Mouse (Mus musculus) liver, embryonic 11.5 days (tissue): ENCODE results near the gene Arl5b. TPM values are rescaled to one million over a fixed set of nuclear protein-coding genes. Genes with fewer than 3 reads are reported as not detected.

Experiments used
- ATAC-seq: fragments of 200-750 bp; cut with Nextera tagmentation; replicated peaks from 2 replicates; pipeline ENCODE4 v1.8.0; 2017; ENCODE audit warnings: moderate number of reproducible peaks, mild to moderate bottlenecking, moderate TSS enrichment, moderate library complexity; ENCODE audit not compliant: low FRiP score
- DNase-seq: peaks from one replicate; pipeline ENCODE4 v3.0.0-alpha.2; 2017; ENCODE audit warnings: low spot score
- H3K27ac ChIP-seq: fragments of 300-500 bp; sonication (generic); 2 replicates; pipeline ENCODE4 v1.5.1; 2014; ENCODE audit warnings: mild to moderate bottlenecking, low read depth, low read length, control low read depth
- H3K27me3 ChIP-seq: fragments of 300-500 bp; sonication (generic); replicated peaks from 2 replicates; pipeline ENCODE4 v1.6.1; 2014; ENCODE audit warnings: low read length, mixed read lengths; ENCODE audit not compliant: control insufficient read depth, insufficient read depth
- H3K36me3 ChIP-seq: fragments of 300-500 bp; sonication (generic); 2 replicates; pipeline ENCODE4 v1.6.1; 2014; ENCODE audit warnings: mild to moderate bottlenecking, low read length, moderate library complexity, mixed read lengths; ENCODE audit not compliant: control insufficient read depth, insufficient read depth
- H3K4me1 ChIP-seq: fragments of 300-500 bp; sonication (generic); replicated peaks from 2 replicates; pipeline ENCODE4 v1.6.1; 2014; ENCODE audit warnings: low read length, mixed read lengths; ENCODE audit not compliant: control insufficient read depth, insufficient read depth
- H3K4me2 ChIP-seq: fragments of 300-500 bp; sonication (generic); 2 replicates; pipeline ENCODE4 v1.6.1; 2014; ENCODE audit warnings: mild to moderate bottlenecking, control low read depth, moderate library complexity
- H3K4me3 ChIP-seq: fragments of 300-500 bp; sonication (generic); 2 replicates; pipeline ENCODE4 v1.5.1; 2014; ENCODE audit warnings: low read depth, low read length, control low read depth
- H3K9ac ChIP-seq: fragments of 300-500 bp; sonication (generic); 2 replicates; pipeline ENCODE4 v1.6.1; 2014; ENCODE audit warnings: low read depth, low read length, control low read depth
- H3K9me3 ChIP-seq: fragments of 300-500 bp; sonication (generic); 2 replicates; pipeline ENCODE4 v1.6.1; 2016; ENCODE audit warnings: low read length, inconsistent platforms, mixed read lengths; ENCODE audit not compliant: control insufficient read depth
- WGBS: fragments of 180-500 bp; shearing (Covaris S2); extraction: QIAGEN DNeasy Blood & Tissue Kit; methylation state at CpG from one replicate; pipeline ENCODE4 v1.1.7; 2014; 5-methylcytosine and 5-hydroxymethylcytosine counted together
- polyA plus RNA-seq: library from polyadenylated mRNA; unstranded; fragments of >200 nt; fragmentation: Nextera tagmentation; extraction: Ambion mirVana; gene quantifications from 2 replicates; pipeline ENCODE4 v1.2.1, GENCODE M21; 2014

The Arl5b gene
- polyA plus RNA-seq: 17.0 and 20.8 TPM in 2 replicates

DNA sequence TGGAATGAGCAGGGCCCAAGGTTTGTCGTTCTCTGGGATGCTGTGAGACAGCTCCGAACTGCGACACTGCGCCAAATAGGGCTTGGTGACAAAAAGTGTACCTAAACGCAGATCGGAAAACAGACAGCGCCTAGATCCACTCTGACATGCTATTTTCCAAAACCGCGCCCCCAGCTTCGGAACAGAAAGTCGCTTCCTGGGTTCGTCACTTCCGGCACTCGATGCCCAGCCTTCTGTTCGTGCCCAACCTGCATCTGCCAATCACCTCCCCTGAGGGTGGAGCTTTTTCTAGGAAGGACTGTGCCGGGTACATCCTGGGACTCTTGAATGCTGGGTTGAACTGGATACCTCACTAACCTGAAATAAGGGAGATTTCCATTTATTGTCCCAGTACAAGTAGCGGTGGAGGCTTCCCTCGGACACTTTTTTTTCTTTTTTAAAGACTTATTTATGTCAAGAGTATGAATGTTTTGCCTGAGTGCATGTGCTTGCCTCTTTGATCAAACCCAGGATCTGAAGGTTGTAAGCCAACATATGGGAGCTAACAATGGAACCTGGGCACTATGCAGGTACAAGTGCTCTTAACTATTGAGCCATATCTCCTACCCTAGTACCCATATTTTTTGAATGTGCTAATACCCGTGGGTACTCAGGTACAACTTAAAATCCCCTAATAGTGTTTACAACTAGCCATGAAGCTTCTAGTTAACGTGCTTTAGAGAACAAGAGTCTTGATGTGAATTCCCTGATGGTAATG is at the start of gene Arl5b:
TSS of gene Arl5b (plus strand) at position 279 of the 757 bp plus-strand sequence.
- Histone ChIP-seq H3K4me2 (peak within 1 kb of the TSS; percentile 66), H3K9me3 (no peaks in the 10 kb centered on the region)
- peak; percentile 99 for ATAC-seq

DNA sequence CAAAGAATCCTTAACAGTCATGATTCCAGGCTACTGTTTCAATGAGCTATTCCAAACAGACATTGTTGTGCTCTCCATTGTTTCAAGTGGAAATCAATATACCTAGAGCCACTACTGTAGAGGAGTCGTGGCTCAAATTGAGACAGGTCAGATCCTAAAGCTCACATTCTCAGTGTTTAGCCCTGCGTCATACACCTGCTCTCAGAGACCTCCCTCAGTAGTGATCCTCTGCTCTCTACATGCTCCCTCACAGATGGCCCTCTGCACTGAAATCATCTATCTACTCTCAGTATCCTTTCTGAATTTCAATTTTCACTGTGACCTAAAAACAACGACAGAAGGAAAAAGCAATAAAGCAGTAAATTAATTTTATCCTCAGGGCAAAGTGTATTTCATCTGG is 41.7 kb upstream of the Arl5b start:
- DNase-seq (no peak), ATAC-seq (no peak)
- Histone ChIP-seq H3K27me3 (no peaks in the 10 kb centered on the region), H3K9ac (no peak overlapping the region), H3K36me3 (no peaks in the 10 kb centered on the region), H3K4me2 (no peak overlapping the region), H3K9me3 (no peaks in the 10 kb centered on the region), H3K4me1 (no peaks in the 10 kb centered on the region), H3K4me3 (no peak overlapping the region), H3K27ac (no peak overlapping the region)
- 88% methylated on average over 3 of the region's 3 CpGs for WGBS

More for the DNA sequence above, at the start of gene Arl5b:
- no peaks in the 10 kb centered on the region; the same call in 1 of the 2 replicates for H3K4me1 ChIP-seq
- no peaks in the 10 kb centered on the region for H3K27me3 ChIP-seq
- peak within 1 kb of the TSS; percentile 62 for H3K9ac ChIP-seq
- 6% methylated on average over 20 of the region's 20 CpGs for WGBS
- peak; percentile 79 for DNase-seq
- peak within 1 kb of the TSS; percentile 61 for H3K4me3 ChIP-seq
- no peak within 1 kb of the TSS for H3K27ac ChIP-seq
- H3K36me3 ChIP-seq: no peaks in the 10 kb centered on the region

DNA sequence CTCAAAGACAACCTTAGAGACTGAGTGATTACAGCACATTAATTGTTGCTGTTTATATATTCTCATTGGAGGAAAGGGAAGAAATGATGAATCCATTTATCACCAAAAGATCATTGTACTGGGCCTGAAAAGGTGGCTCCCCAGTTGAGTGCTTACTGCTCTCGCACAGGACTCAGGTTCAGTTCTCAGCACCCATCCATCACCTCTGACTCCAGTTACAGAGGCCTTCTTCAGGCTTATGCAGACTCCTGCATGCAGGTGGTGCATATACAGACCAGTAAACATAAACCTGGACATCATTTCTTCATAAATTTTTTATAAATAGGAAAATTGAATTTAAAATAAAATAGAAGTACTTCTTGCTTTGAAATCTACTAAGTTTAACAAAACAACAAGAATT is 41.1 kb upstream of the Arl5b start:
- ATAC-seq (no peak), DNase-seq (no peak)
- Histone ChIP-seq H3K36me3 (no peaks in the 10 kb centered on the region), H3K4me1 (no peaks in the 10 kb centered on the region), H3K9me3 (no peaks in the 10 kb centered on the region), H3K4me3 (no peak overlapping the region), H3K9ac (no peak overlapping the region), H3K27me3 (no peaks in the 10 kb centered on the region), H3K4me2 (no peak overlapping the region), H3K27ac (no peak overlapping the region)
- 86% methylated on average over 1 of the region's 1 CpGs for WGBS

DNA sequence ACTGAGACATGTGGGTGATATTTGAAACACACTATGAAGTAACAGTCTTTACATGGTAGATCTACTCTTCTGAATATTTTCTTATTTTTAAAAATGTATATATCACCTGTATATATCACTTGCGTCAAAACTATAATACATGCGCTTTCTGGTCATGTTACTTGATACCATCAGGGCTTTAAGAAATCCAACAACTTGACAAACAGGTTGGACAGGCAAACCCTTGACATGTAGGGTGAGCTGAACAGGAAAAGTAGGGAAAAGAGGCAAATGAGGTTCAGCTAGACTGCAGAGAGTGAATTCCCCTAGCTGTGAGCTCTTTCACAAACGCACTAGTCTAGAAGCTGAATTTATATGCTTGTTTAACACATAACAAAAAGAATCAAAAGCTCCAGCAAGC is 22.4 kb upstream of the Arl5b start:
- Histone ChIP-seq H3K4me2 (no peak overlapping the region), H3K27me3 (no peaks in the 10 kb centered on the region), H3K9ac (no peak overlapping the region), H3K9me3 (no peaks in the 10 kb centered on the region), H3K27ac (no peak overlapping the region), H3K4me1 (no peaks in the 10 kb centered on the region), H3K4me3 (no peak overlapping the region), H3K36me3 (peaks cover 2% of the 10 kb centered on the region; the same call in 1 of the 2 replicates)
- DNase-seq: no peak
- ATAC-seq: no peak
- WGBS: 88% methylated on average over 3 of the region's 3 CpGs

DNA sequence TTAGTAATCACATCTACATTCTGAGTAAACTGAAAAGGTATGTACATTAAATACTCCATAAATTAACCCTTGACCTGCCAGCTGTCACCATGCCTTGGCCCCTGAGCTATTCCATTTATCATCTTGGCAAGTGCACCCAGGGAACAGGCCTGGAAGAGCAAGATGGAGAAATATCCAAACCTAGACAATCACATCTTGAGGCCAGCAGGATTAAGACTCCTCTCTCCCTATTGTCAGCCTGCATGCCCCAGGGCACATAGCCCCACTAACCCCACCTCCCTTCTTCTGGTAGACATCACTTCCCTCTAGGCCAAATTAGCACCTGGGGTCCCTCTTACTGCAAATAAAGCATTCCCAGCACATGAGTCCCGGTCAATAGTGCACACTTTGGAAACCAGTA is 21.4 kb upstream of the Arl5b start:
- ATAC-seq (no peak), DNase-seq (no peak)
- H3K4me3 ChIP-seq: no peak overlapping the region
- no peaks in the 10 kb centered on the region for H3K27me3 ChIP-seq
- H3K36me3 ChIP-seq: peaks cover 2% of the 10 kb centered on the region; the same call in 1 of the 2 replicates
- no peak overlapping the region for H3K4me2 ChIP-seq
- no peaks in the 10 kb centered on the region for H3K9me3 ChIP-seq
- no peak overlapping the region for H3K27ac ChIP-seq
- 88% methylated on average over 1 of the region's 1 CpGs for WGBS
- H3K4me1 ChIP-seq: no peaks in the 10 kb centered on the region
- no peak overlapping the region for H3K9ac ChIP-seq

DNA sequence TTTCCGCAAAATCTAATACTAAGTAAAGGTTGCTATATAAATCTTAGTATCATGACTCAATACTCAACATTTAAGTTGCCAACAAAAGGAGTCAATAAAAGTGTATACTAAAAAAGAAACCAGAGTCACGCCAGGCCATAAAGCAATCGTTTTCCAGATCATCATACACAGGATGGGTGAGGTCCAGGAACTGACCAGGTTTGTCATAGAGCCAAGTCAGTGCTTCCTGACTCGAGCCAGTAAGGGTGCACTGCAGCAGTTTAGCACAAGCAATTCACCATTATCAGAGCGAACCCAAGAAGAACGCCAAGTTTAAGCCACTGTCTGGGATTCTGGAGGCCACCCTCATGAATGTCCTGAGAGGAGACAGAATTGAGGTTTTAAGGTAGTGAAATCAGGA is 10.5 kb upstream of the Arl5b start:
- Histone ChIP-seq H3K27ac (no peak overlapping the region), H3K9me3 (no peaks in the 10 kb centered on the region), H3K27me3 (no peaks in the 10 kb centered on the region), H3K36me3 (no peaks in the 10 kb centered on the region), H3K9ac (no peak overlapping the region), H3K4me2 (no peak overlapping the region), H3K4me1 (no peaks in the 10 kb centered on the region), H3K4me3 (no peak overlapping the region)
- no peak for DNase-seq
- ATAC-seq: no peak
- WGBS: 86% methylated on average over 6 of the region's 6 CpGs

DNA sequence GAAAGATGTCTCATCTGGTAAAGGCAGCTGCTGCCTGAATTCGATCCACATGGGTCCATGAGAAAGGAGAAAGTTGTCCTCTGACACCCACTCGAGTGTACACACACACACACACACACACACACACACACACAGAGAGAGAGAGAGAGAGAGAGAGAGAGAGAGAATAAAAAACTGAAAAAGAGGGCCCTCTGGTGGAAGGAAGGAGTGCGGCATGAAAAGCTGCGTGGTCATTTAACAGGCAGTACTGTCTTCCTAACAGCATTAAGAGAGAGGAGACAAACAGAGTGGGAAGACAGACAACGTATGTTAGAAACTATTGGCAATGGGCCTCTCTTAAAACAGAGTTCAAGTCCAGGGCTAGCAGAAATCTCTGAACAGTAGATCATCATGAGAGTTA is 8.9 kb upstream of the Arl5b start:
- Histone ChIP-seq H3K4me3 (no peak overlapping the region), H3K27me3 (no peaks in the 10 kb centered on the region), H3K4me1 (no peaks in the 10 kb centered on the region), H3K36me3 (no peaks in the 10 kb centered on the region), H3K4me2 (no peak overlapping the region), H3K9me3 (no peaks in the 10 kb centered on the region), H3K9ac (no peak overlapping the region), H3K27ac (no peak overlapping the region)
- no peak for DNase-seq
- peak; percentile 42; the same call in 1 of the 2 replicates for ATAC-seq
- WGBS: 55% methylated on average over 5 of the region's 5 CpGs

DNA sequence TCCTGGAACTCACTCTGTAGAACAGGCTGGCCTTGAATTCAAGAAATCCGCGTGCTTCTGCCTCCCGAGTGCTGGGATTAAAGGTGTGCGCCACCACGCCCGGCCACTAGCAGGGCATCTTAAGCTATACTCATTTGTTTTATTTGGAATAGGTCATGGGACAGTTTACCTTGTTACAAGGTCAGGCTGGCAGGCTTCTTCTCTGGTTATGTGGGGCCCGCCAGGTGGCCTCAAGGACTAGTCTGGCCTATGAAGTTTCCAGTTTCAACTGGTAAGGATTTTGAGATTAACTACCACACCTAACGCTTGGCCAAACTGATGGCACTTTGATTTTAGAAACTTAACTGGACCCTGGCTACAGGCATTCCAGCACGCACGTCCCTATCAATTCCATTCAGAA is 5.3 kb downstream of the Arl5b start:
- DNase-seq (no peak), ATAC-seq (peak; percentile 32; the same call in 1 of the 2 replicates)
- H3K9ac ChIP-seq: peak overlapping the region; percentile 81
- H3K9me3 ChIP-seq: no peaks in the 10 kb centered on the region
- peak overlapping the region; percentile 55 for H3K27ac ChIP-seq
- no peaks in the 10 kb centered on the region for H3K27me3 ChIP-seq
- peaks cover 6% of the 10 kb centered on the region for H3K4me1 ChIP-seq
- peak overlapping the region; percentile 81 for H3K4me2 ChIP-seq
- peak overlapping the region; percentile 91 for H3K4me3 ChIP-seq
- 25% methylated on average over 10 of the region's 10 CpGs for WGBS
- no peaks in the 10 kb centered on the region for H3K36me3 ChIP-seq
